Mouse (Mus musculus) midbrain, embryonic 12.5 days (tissue): ENCODE measurements at regions not wholly inside any gene's neighbourhood (a gene's known extent, or its start where the extent isn't known, plus 50 kb on each side); places are given as distances from the start of the nearest gene placed in this dataset.

Source experiments
- ATAC-seq: fragments of 200-750 bp; cut with Nextera tagmentation; 2 replicates; pipeline ENCODE4 v1.8.0; 2017; ENCODE audit warnings: low read depth, moderate TSS enrichment, moderate library complexity; ENCODE audit not compliant: low FRiP score
- H3K27ac ChIP-seq: fragments of 300-500 bp; sonication (generic); replicated peaks from 2 replicates; pipeline ENCODE4 v1.5.1; 2016; ENCODE audit warnings: mild to moderate bottlenecking
- H3K27me3 ChIP-seq: fragments of 300-500 bp; sonication (generic); 2 replicates; pipeline ENCODE4 v1.6.1; 2016; ENCODE audit warnings: mild to moderate bottlenecking
- H3K36me3 ChIP-seq: fragments of 300-500 bp; sonication (generic); 2 replicates; pipeline ENCODE4 v1.6.1; 2016
- H3K4me1 ChIP-seq: fragments of 300-500 bp; sonication (generic); 2 replicates; pipeline ENCODE4 v1.6.1; 2016
- H3K4me2 ChIP-seq: fragments of 300-500 bp; sonication (generic); replicated peaks from 2 replicates; pipeline ENCODE4 v1.6.1; 2016; ENCODE audit warnings: mild to moderate bottlenecking, moderate library complexity
- H3K4me3 ChIP-seq: fragments of 300-500 bp; sonication (generic); 2 replicates; pipeline ENCODE4 v1.5.1; 2016; ENCODE audit warnings: mild to moderate bottlenecking
- H3K9ac ChIP-seq: fragments of 300-500 bp; sonication (generic); replicated peaks from 2 replicates; pipeline ENCODE4 v1.6.1; 2016; ENCODE audit warnings: mild to moderate bottlenecking, moderate library complexity
- H3K9me3 ChIP-seq: fragments of 300-500 bp; sonication (generic); 2 replicates; pipeline ENCODE4 v1.6.1; 2016; ENCODE audit warnings: mild to moderate bottlenecking
- WGBS: fragments of 180-500 bp; shearing (Covaris S2); methylation state at CpG from one replicate; pipeline ENCODE4 v1.1.7; 2016; 5-methylcytosine and 5-hydroxymethylcytosine counted together

- WGBS = 61% methylated on average over 8 of the region's 8 CpGs
- peak; percentile 62; the same call in 1 of the 2 replicates for ATAC-seq
- Histone ChIP-seq H3K27ac (peak overlapping the region; percentile 66), H3K4me1 (no peaks in the 10 kb centered on the region; the same call in 1 of the 2 replicates), H3K4me2 (no peak overlapping the region), H3K9me3 (no peaks in the 10 kb centered on the region), H3K27me3 (no peaks in the 10 kb centered on the region), H3K4me3 (no peak overlapping the region), H3K36me3 (no peaks in the 10 kb centered on the region), H3K9ac (no peak overlapping the region)
Observed at GRCm38 (mm10) chr4:34308921-34309563, 241.7 kb upstream of the Akirin2 start.

- no peak overlapping the region for H3K27ac ChIP-seq
- no peak overlapping the region for H3K4me2 ChIP-seq
- H3K36me3 ChIP-seq = no peaks in the 10 kb centered on the region
- WGBS = 77% methylated on average over 5 of the region's 5 CpGs
- ATAC-seq = no peak
- no peak overlapping the region for H3K9ac ChIP-seq
- H3K27me3 ChIP-seq = no peaks in the 10 kb centered on the region
- no peaks in the 10 kb centered on the region for H3K9me3 ChIP-seq
- no peak overlapping the region for H3K4me3 ChIP-seq
- no peaks in the 10 kb centered on the region; the same call in 1 of the 2 replicates for H3K4me1 ChIP-seq
Observed at GRCm38 (mm10) chr4:34310061-34310642, 240.6 kb upstream of the Akirin2 start.

- Histone ChIP-seq H3K4me3 (no peak overlapping the region), H3K4me1 (no peaks in the 10 kb centered on the region), H3K9ac (no peak overlapping the region), H3K4me2 (no peak overlapping the region), H3K27me3 (no peaks in the 10 kb centered on the region), H3K9me3 (no peaks in the 10 kb centered on the region), H3K36me3 (no peaks in the 10 kb centered on the region), H3K27ac (no peak overlapping the region)
- 79% methylated on average over 5 of the region's 5 CpGs for WGBS
- ATAC-seq = no peak
Observed at GRCm38 (mm10) chr4:34315848-34316247, 234.9 kb upstream of the Akirin2 start.

- no peaks in the 10 kb centered on the region for H3K36me3 ChIP-seq
- no peak overlapping the region for H3K9ac ChIP-seq
- no peak for ATAC-seq
- H3K27me3 ChIP-seq = no peaks in the 10 kb centered on the region
- H3K4me1 ChIP-seq = no peaks in the 10 kb centered on the region
- H3K9me3 ChIP-seq = no peaks in the 10 kb centered on the region
- H3K27ac ChIP-seq = no peak overlapping the region
- 79% methylated on average over 3 of the region's 3 CpGs for WGBS
- H3K4me2 ChIP-seq = no peak overlapping the region
- H3K4me3 ChIP-seq = no peak overlapping the region
Observed at GRCm38 (mm10) chr4:34322841-34323240, 227.9 kb upstream of the Akirin2 start.

- H3K36me3 ChIP-seq = no peaks in the 10 kb centered on the region
- no peak for ATAC-seq
- H3K27me3 ChIP-seq = no peaks in the 10 kb centered on the region
- 68% methylated on average over 19 of the region's 19 CpGs for WGBS
- no peaks in the 10 kb centered on the region for H3K4me1 ChIP-seq
- H3K9ac ChIP-seq = no peak overlapping the region
- no peak overlapping the region for H3K27ac ChIP-seq
- H3K4me2 ChIP-seq = no peak overlapping the region
- no peaks in the 10 kb centered on the region for H3K9me3 ChIP-seq
- no peak overlapping the region for H3K4me3 ChIP-seq
Observed at GRCm38 (mm10) chr4:34328151-34328785, 222.5 kb upstream of the Akirin2 start.

- Histone ChIP-seq H3K4me2 (no peak overlapping the region), H3K27me3 (no peaks in the 10 kb centered on the region), H3K4me1 (peaks cover 7% of the 10 kb centered on the region; the same call in 1 of the 2 replicates), H3K9ac (no peak overlapping the region), H3K9me3 (no peaks in the 10 kb centered on the region), H3K36me3 (no peaks in the 10 kb centered on the region), H3K27ac (peak overlapping the region; percentile 54; the same call in 1 of the 2 replicates), H3K4me3 (no peak overlapping the region)
- ATAC-seq = peak; percentile 72
- WGBS = 56% methylated on average over 14 of the region's 14 CpGs
Observed at GRCm38 (mm10) chr4:34336971-34337797, 213.6 kb upstream of the Akirin2 start.

- 0 out of 2 replicates have a peak, but pooled peaks have one; percentile 23 for ATAC-seq
- Histone ChIP-seq H3K9ac (no peak overlapping the region), H3K9me3 (no peaks in the 10 kb centered on the region), H3K4me3 (no peak overlapping the region), H3K4me2 (no peak overlapping the region), H3K36me3 (no peaks in the 10 kb centered on the region), H3K27me3 (no peaks in the 10 kb centered on the region), H3K4me1 (peaks cover 7% of the 10 kb centered on the region; the same call in 1 of the 2 replicates), H3K27ac (0 out of 2 replicates have a peak overlapping the region, but pooled peaks have one; percentile 54)
- 90% methylated on average over 13 of the region's 13 CpGs for WGBS
Observed at GRCm38 (mm10) chr4:34337852-34338251, 212.9 kb upstream of the Akirin2 start.

GRCm38 (mm10) chr4:34340057-34340456 is 210.7 kb upstream of the Akirin2 start:
- H3K4me1 ChIP-seq = peaks cover 7% of the 10 kb centered on the region; the same call in 1 of the 2 replicates
- H3K36me3 ChIP-seq = no peaks in the 10 kb centered on the region
- no peaks in the 10 kb centered on the region for H3K9me3 ChIP-seq
- WGBS = 88% methylated on average over 8 of the region's 8 CpGs
- no peaks in the 10 kb centered on the region for H3K27me3 ChIP-seq
- no peak overlapping the region for H3K27ac ChIP-seq
- no peak overlapping the region for H3K4me2 ChIP-seq
- no peak for ATAC-seq
- H3K4me3 ChIP-seq = no peak overlapping the region
- H3K9ac ChIP-seq = no peak overlapping the region

GRCm38 (mm10) chr4:34371281-34372032 is 179.3 kb upstream of the Akirin2 start:
- H3K9ac ChIP-seq = no peak overlapping the region
- H3K9me3 ChIP-seq = no peaks in the 10 kb centered on the region
- H3K4me1 ChIP-seq = no peaks in the 10 kb centered on the region
- no peaks in the 10 kb centered on the region for H3K36me3 ChIP-seq
- no peak overlapping the region for H3K4me3 ChIP-seq
- no peak for ATAC-seq
- H3K27me3 ChIP-seq = no peaks in the 10 kb centered on the region
- no peak overlapping the region for H3K4me2 ChIP-seq
- 77% methylated on average over 8 of the region's 8 CpGs for WGBS
- no peak overlapping the region for H3K27ac ChIP-seq

- Histone ChIP-seq H3K4me3 (no peak overlapping the region), H3K9ac (no peak overlapping the region), H3K9me3 (peaks cover under 1% of the 10 kb centered on the region; the same call in 1 of the 2 replicates), H3K4me2 (no peak overlapping the region), H3K4me1 (peaks cover 4% of the 10 kb centered on the region; the same call in 1 of the 2 replicates), H3K27me3 (no peaks in the 10 kb centered on the region), H3K36me3 (no peaks in the 10 kb centered on the region), H3K27ac (no peak overlapping the region)
- ATAC-seq = no peak
- 72% methylated on average over 5 of the region's 5 CpGs for WGBS
Observed at GRCm38 (mm10) chr4:34386338-34386967, 164.3 kb upstream of the Akirin2 start.

GRCm38 (mm10) chr4:34391499-34391898 is 159.2 kb upstream of the Akirin2 start:
- Histone ChIP-seq H3K4me3 (no peak overlapping the region), H3K36me3 (no peaks in the 10 kb centered on the region), H3K9me3 (peaks cover 4% of the 10 kb centered on the region; the same call in 1 of the 2 replicates), H3K27me3 (no peaks in the 10 kb centered on the region), H3K4me2 (no peak overlapping the region), H3K9ac (no peak overlapping the region), H3K27ac (no peak overlapping the region), H3K4me1 (peaks cover 2% of the 10 kb centered on the region; the same call in 1 of the 2 replicates)
- WGBS = 92% methylated on average over 5 of the region's 5 CpGs
- no peak for ATAC-seq
